Mouse (Mus musculus): Measurements from ENCODE around the gene Kmt2b. TPM values are rescaled to one million over a fixed set of nuclear protein-coding genes. Genes with fewer than 3 reads are reported as not detected.
A peak's percentile ranks its signal among the peaks of the same experiment; 100 is the strongest.

The Kmt2b gene
- polyA plus RNA-seq, 1 experiment: 38.1 TPM

DNA sequence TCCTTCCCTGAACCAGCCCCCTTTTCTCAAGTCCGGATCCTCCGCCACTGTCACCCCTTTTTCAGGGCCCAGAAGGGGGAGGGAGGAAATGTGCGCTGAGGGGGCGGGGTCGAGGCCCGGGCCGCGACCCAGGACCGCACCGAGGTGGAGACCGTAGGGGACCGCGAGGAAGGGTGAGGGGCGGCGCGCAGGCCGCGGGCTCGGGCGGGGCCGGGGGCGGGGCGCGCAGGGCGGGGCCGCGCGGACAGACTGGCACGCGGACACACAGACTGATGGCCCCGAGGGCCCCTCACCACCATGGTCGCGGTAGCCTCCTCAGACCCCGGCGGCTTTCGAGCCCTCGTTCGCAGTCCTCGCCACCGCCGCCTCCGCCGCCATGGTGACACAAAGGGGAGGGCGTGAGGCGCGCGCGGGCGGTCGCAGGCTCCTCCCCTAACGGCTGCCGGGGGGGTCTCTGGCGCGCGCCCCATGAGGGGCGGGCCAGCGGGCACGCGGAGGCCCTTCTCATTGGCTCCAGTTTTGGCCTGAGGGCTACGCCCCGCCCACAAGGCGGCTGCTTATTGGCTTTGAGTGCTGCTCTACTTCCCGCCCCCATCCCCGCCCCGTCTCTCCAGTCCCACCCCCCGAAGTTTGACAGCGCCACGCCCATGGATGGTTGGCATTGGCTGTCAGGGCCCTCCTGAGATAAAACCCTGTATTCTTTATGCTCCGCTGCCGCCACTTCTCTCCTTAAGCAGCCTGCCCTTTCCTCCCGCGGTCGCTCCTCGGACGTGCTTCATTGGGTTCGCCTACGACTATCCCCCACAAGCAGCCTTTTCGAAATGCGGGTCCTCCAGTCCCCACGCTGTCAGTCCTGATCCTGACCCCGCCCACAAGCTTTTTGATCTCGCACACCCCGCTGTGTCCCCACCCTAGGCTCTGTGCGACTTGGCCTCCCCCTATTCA, 53.6 kb downstream of the Kmt2b start, which contains the start of gene Arhgap33:
Gene Arhgap33 (minus strand): TSS at position 428 of the 945 bp plus-strand sequence.
- Histone ChIP-seq H3K36me3 (ENCODE audit: control insufficient read depth, insufficient read depth, low read length) (peaks cover 2% of the 10 kb centered on the region; the same call in 1 of the 2 replicates), H3K4me3 (ENCODE audit: low read depth, low read length) (peak within 1 kb of the TSS; percentile 96), H3K4me1 (ENCODE audit: control insufficient read depth, insufficient read depth, insufficient read length, low read length) (peaks cover 5% of the 10 kb centered on the region), H3K27ac (ENCODE audit: insufficient read depth, low read depth, low read length) (no peak within 1 kb of the TSS), H3K27me3 (ENCODE audit: control insufficient read depth, insufficient read depth, low read length) (no peaks in the 10 kb centered on the region)
- WGBS: 2% methylated on average over 80 of the region's 84 CpGs
- TF ChIP-seq CTCF (IDR thresholded peaks at IDR 0.05; ENCODE audit: extremely low read depth, insufficient read length, insufficient replicate concordance, low read depth, low read length) (no peak), POLR2A (IDR thresholded peaks at IDR 0.05; ENCODE audit: low read depth, low read length) (no peak; the same call in 1 of the 2 replicates)

DNA sequence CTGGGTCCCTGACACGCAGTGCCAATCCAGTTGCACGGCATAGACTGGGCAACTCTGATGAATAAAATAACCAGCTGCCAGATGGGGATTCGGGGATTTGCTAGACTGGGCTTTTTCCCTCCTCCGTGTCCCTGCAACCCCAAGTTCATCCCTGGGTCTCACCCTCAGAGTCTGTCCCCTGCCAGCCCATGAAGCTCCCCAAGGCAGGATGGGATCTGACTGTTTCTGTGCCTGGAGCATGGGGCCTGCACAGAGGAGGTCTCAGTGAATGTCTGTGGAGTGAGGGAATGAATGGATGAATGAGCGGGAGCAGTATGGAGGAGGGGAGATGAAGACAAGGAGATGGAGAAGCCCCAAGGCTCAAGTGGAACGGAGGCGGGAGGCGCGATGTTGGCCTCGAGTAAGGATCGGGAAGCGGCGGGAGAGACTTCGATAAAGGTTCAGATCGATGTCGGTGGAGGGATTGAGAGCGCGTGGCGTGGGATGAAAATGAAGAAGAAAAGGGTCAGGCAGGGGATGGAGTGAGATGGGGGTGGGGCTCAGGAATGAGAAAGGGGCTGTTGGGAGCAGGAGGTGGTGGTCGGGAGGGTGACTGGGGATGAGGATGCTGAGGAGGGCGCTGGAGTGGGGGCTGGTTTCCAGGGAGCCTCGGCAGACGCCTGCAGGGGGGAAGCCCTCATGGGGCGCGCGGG, 54.4 kb downstream of the Kmt2b start:
- WGBS: 21% methylated on average over 26 of the region's 26 CpGs

DNA sequence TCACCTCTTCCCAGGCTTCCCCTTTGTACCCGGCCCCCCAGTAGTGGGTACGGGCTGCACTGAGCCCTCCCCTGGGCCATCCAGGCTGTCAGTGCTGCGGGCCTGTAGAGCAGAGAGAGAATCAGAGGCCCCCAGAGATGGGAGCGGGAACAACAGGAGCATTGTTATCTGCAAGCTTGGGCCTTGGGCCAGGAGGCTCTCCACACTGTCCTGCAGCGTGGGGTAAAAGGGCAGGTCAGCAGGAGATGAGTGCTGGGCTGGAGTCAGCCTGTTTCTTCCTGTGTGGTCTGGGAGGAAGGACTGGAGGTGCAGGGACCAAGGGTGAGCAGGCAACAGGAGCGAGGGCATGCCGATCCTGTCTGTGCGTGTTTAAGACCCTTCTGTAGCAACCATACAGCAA, 55.6 kb downstream of the Kmt2b start:
- Histone ChIP-seq H3K27ac (ENCODE audit: insufficient read depth, low read depth, low read length) (no peak overlapping the region), H3K4me3 (ENCODE audit: low read depth, low read length) (no peak overlapping the region), H3K36me3 (ENCODE audit: control insufficient read depth, insufficient read depth, low read length) (no peaks in the 10 kb centered on the region), H3K4me1 (ENCODE audit: control insufficient read depth, insufficient read depth, insufficient read length, low read length) (peaks cover 5% of the 10 kb centered on the region), H3K27me3 (ENCODE audit: control insufficient read depth, insufficient read depth, low read length) (no peaks in the 10 kb centered on the region)
- WGBS: 66% methylated on average over 8 of the region's 8 CpGs
- TF ChIP-seq POLR2A (IDR thresholded peaks at IDR 0.05; ENCODE audit: low read depth, low read length): no peak
- no peak for TF ChIP-seq CTCF (IDR thresholded peaks at IDR 0.05; ENCODE audit: extremely low read depth, insufficient read length, insufficient replicate concordance, low read depth, low read length)

More for the DNA sequence above, 54.4 kb downstream of the Kmt2b start:
- H3K27me3 ChIP-seq (ENCODE audit: control insufficient read depth, insufficient read depth, low read length): no peaks in the 10 kb centered on the region
- peaks cover 5% of the 10 kb centered on the region for H3K4me1 ChIP-seq (ENCODE audit: control insufficient read depth, insufficient read depth, insufficient read length, low read length)
- no peak overlapping the region for H3K27ac ChIP-seq (ENCODE audit: insufficient read depth, low read depth, low read length)
- TF ChIP-seq POLR2A (IDR thresholded peaks at IDR 0.05; ENCODE audit: low read depth, low read length): no peak
- H3K4me3 ChIP-seq (ENCODE audit: low read depth, low read length): peak overlapping the region; percentile 96
- peaks cover under 1% of the 10 kb centered on the region; the same call in 1 of the 2 replicates for H3K36me3 ChIP-seq (ENCODE audit: control insufficient read depth, insufficient read depth, low read length)

DNA sequence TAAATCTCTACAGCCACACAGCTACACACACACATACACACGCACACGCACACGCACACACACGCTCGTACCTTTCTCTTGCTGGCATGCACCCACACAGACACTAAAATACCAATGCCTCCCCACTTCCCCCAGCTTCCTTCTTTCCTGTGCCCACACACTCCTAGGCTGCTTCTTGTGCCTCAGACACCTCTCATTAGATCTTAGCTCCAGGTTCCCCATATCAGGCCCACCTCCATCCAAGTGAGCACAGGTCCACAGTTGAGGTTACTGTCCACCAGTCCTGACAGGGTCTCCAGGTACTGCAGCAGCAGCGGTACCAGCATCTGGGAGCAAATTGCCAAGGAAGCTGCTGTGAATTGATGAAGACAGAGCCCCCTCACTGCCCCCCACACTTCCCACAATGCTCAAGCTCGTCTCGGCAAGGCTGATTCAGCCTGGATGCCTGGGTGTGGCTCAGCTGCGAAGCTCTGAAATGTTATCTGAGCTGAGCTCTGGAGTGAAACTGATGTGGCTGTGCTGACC, 57.2 kb downstream of the Kmt2b start:
- no peak for TF ChIP-seq POLR2A (IDR thresholded peaks at IDR 0.05; ENCODE audit: low read depth, low read length)
- TF ChIP-seq CTCF (IDR thresholded peaks at IDR 0.05; ENCODE audit: extremely low read depth, insufficient read length, insufficient replicate concordance, low read depth, low read length): no peak
- no peaks in the 10 kb centered on the region; the same call in 1 of the 2 replicates for H3K36me3 ChIP-seq (ENCODE audit: control insufficient read depth, insufficient read depth, low read length)
- H3K4me3 ChIP-seq (ENCODE audit: low read depth, low read length): no peak overlapping the region
- no peaks in the 10 kb centered on the region for H3K27me3 ChIP-seq (ENCODE audit: control insufficient read depth, insufficient read depth, low read length)
- H3K4me1 ChIP-seq (ENCODE audit: control insufficient read depth, insufficient read depth, insufficient read length, low read length): peaks cover 6% of the 10 kb centered on the region
- no peak overlapping the region for H3K27ac ChIP-seq (ENCODE audit: insufficient read depth, low read depth, low read length)
- 92% methylated on average over 9 of the region's 9 CpGs for WGBS

DNA sequence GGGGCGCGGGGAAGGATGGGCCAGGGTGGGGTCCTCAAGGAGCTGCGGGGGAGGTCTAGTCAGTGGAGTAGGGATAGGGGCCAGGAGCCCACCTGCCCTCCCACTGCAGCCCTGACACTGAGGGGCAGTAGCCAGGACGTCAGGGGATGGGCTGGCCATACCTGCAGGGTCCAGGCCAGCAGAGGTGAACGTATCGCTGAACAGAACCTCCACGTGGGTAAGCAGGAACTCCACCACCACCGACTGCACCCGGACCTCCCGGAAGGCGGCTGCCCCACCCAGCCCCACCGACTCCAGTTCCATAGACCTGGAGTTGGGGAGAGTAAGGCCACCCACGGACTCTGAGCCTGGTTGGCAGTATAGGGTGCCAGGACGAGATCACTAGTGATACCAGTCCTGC, 61.5 kb downstream of the Kmt2b start:
- WGBS: 90% methylated on average over 14 of the region's 14 CpGs

GRCm38 (mm10) chr7:30526399-30526798, 62.1 kb downstream of the Kmt2b start:
- no peak overlapping the region for H3K27ac ChIP-seq (ENCODE audit: insufficient read depth, low read depth, low read length)
- 50% methylated on average over 17 of the region's 17 CpGs for WGBS
- no peaks in the 10 kb centered on the region for H3K27me3 ChIP-seq (ENCODE audit: control insufficient read depth, insufficient read depth, low read length)
- no peaks in the 10 kb centered on the region; the same call in 1 of the 2 replicates for H3K36me3 ChIP-seq (ENCODE audit: control insufficient read depth, insufficient read depth, low read length)
- H3K4me1 ChIP-seq (ENCODE audit: control insufficient read depth, insufficient read depth, insufficient read length, low read length): peaks cover 3% of the 10 kb centered on the region; the same call in 1 of the 2 replicates
- no peak for TF ChIP-seq CTCF (IDR thresholded peaks at IDR 0.05; ENCODE audit: extremely low read depth, insufficient read length, insufficient replicate concordance, low read depth, low read length)
- no peak for TF ChIP-seq POLR2A (IDR thresholded peaks at IDR 0.05; ENCODE audit: low read depth, low read length)
- H3K4me3 ChIP-seq (ENCODE audit: low read depth, low read length): peak overlapping the region; percentile 43

More for the DNA sequence above, 61.5 kb downstream of the Kmt2b start:
- peaks cover 3% of the 10 kb centered on the region; the same call in 1 of the 2 replicates for H3K4me1 ChIP-seq (ENCODE audit: control insufficient read depth, insufficient read depth, insufficient read length, low read length)
- no peak overlapping the region for H3K27ac ChIP-seq (ENCODE audit: insufficient read depth, low read depth, low read length)
- no peaks in the 10 kb centered on the region; the same call in 1 of the 2 replicates for H3K36me3 ChIP-seq (ENCODE audit: control insufficient read depth, insufficient read depth, low read length)
- no peak overlapping the region for H3K4me3 ChIP-seq (ENCODE audit: low read depth, low read length)
- no peaks in the 10 kb centered on the region for H3K27me3 ChIP-seq (ENCODE audit: control insufficient read depth, insufficient read depth, low read length)
- no peak for TF ChIP-seq POLR2A (IDR thresholded peaks at IDR 0.05; ENCODE audit: low read depth, low read length)
- TF ChIP-seq CTCF (IDR thresholded peaks at IDR 0.05; ENCODE audit: extremely low read depth, insufficient read length, insufficient replicate concordance, low read depth, low read length): no peak

Measured in small intestine, adult 2 months (tissue).